Mouse (Mus musculus) spleen, adult 18-20 months (tissue): ENCODE results near the gene Gmppa.
A peak's percentile ranks its signal among the peaks of the same experiment; 100 is the strongest.

ENCODE experiments used
- DNase-seq, 2 experiments: peaks; one replicate each; pipeline ENCODE4 v3.0.0; 2022; ENCODE audit warnings: mixed read lengths in 2 of 2

Gmppa gene

DNA sequence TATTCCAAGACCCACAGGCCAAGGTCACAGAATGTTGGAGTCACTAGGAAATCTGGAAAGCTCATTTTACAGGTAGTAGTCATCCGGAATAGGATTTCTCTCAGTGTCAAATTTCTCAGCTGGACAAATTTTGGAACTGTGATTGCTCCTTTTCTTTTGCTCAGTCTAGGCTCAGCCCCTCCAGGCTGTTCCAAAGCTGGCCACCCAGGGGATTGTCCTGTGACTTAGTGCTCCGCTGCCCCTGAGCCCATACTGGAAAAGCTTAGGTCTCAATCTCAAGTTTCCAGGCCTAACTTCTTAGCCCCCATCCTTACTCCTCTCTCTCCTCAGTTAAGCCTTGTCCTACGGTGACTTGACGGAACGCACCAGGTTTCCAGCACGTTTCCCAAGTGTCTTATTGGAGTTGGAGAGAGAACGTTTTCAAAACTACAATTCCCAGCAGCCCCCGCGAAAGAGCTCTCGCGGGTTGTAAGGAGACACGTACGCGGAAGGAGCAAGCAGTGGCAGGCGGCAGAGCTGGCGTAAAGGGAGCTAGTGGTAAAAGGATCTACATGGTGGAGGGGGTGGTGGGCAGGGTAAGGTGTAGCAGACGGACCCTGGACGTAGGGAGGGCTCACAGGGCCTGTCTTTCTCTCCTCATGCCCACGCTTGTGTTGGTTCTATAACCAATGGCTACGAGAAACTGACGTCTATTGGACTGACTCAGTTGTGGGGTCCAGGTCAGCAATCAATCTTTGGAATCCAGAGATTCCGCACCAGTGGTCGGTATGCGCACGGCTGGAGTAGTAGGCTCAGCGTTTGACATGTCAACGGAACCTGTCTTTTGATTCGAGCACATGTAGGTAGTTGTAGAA is at the start of gene Gmppa:
Gmppa (plus strand) TSS at position 456 of the 854 bp plus-strand sequence.
- DNase-seq, result peak; percentile 39 to 68

DNA sequence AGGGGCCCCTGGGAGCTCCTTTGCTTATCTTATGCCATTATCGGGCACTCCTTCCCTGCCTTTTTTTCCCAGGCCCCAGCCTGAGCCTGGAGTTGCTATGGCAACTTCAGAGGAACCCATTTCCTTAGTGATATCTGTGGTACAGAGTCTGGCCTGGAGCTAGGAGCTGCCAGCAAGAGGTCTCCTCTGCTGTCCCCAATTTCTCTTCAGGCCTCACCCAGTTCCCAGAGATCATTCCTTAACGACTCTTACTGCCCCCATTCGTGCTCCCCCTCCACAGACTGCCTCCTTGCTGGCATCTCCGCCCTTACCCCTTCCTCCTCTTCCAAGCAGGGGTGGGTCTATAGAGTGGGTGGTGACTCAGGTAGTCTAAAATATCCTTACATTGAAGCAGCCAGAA is 49.6 kb upstream of the Gmppa start:
- DNase-seq, result no peak

DNA sequence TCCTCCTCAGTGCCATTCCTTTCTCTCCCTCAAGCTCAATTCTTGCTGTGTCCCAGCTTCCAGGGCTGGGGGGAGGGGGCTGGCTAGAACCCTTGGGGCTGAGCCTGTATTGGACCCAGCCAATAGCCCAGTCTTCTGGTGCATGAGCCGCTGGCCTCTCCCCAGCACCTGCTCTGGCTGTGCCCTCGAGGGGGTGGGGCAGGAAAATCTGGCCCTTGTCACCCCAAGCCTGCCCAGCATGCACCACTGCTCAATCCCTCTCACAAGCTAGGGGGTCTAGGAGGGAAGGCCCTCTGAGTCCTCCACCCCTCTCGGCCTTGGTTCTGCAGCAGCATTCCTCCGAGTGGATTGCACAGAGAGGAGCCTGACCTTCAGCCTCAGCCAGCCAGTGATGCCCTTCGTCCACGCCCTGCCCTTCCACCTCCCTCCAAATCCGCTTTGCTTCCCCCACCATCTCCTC is 48.2 kb upstream of the Gmppa start:
- no peak for DNase-seq

DNA sequence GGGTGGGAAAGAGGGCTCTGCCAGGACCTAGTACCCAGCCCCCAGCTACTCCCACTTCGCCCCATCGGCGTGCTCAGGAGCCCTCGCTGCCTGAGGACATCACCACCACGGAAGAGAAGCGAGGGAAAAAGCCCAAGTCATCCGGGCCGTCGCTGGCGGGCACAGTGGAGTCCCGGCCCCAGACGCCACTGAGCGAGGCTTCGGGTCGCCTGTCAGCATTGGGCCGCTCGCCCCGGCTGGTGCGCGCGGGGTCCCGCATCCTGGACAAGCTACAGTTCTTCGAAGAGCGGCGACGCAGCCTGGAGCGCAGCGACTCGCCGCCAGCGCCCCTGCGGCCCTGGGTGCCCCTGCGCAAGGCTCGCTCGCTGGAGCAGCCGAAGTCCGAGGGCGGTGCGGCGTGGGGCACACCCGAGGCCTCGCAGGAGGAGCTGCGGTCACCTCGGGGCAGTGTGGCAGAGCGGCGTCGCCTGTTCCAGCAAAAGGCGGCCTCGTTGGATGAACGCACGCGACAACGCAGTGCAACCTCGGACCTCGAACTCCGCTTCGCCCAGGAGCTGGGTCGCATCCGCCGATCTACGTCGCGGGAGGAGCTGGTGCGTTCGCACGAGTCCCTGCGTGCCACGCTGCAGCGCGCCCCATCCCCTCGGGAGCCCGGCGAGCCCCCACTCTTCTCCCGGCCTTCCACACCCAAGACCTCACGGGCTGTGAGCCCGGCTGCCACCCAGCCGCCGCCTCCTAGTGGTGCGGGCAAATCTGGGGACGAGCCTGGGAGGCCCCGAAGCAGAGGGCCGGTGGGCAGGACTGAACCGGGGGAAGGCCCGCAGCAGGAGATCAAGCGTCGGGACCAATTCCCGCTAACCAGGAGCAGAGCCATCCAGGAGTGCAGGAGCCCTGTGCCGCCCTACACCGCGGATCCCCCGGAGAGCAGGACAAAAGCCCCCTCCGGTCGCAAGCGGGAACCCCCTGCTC is 47.5 kb upstream of the Gmppa start:
- no peak for DNase-seq

DNA sequence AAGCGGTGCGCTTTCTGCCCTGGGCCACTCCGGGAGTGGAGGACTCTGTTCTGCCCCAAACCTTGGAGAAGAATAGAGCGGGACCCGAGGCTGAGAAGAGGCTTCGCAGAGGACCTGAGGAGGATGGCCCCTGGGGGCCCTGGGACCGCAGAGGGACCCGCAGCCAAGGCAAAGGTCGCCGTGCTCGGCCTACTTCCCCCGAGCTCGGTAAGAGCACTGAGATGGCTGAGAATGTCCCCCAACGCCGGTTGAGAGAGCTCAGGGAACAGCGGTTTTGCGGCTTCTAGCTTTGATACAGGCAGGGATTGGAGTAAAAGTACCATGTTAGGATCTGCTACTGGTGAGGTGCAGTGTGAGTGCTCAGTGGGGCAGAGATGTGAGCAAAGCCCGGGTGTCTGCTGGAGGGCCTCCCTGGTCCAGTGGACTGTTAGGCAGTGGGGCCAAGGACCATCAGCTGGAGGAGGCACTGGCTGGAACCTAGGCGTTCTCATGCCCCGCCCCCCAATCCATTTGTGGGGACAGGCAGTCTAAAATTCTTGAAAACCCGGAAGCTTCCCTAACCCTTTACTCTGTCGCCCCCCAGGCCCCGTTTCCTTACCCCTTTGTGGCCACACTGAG is 46.7 kb upstream of the Gmppa start:
- DNase-seq, result no peak

DNA sequence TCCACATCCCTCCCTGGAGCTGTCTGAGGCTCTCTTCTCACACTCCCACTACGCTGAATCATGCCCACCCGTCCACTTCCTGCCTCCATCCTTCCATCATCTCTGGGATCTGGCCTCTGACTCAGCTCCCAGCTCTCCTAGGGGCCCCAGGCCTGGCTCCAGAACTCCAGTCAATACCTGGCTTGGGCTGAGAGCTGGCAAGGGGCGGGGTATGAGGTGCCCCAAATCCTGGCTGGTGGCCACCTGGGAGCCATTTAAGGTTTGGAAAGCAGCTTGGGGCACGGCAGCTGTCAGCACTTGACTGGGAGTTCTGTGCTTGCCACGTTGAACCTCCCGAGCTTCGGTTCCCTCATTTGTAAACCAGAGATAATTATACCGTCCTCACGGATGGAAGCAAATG is 42.6 kb upstream of the Gmppa start:
- DNase-seq, result no peak

DNA sequence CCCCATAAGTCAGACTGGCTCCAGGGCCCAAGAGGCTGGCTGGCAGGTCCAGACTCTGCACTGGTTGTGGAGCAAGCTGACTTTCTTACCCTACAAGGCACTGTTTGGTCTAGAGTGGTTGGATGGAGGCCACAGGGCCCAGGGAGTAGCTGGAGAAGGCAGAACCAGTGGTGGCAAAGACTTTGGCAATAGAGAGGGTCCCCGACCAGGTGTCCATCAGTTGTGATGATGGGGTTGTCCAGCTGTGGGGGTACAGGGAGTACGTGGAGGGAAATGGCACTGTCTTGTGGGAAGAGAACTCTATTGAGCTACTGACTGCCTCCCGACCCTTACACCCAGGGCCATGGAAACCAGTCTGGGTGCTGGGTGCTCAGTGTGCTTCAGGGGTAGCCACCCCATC is 41.9 kb upstream of the Gmppa start:
- no peak for DNase-seq

DNA sequence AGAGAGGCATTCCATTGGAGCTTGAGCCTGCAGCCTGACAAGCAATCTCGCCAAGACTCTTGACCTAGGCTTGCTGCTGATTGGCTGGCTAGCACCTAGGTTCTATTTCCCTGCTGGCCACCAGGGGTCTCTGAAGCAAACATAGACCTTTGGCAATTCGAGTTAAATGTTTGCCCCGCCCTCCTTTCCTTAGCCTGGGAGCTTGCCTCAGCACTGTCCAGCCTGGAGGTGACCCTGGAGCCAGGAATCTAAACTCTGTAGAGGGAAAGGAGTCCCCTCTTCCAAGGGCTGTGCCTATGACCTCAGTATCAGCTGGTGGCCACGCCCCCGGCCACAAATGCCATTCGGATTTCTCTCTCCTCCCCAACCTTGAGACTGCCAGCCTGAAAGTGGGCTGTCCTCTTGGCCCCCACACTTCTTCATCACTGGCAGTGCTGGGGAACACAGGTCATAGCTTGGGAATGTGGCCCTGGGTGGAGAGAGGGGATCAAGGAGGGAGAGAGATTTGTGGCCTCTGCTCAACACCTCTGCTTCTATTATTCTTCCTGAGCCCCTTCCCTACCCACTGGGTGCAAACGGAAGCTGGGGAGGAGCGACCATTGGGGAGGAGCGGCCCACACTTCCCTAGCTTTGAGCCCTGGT is 36.8 kb upstream of the Gmppa start:
- DNase-seq, result peak in 1 of 2 experiments; percentile 45

DNA sequence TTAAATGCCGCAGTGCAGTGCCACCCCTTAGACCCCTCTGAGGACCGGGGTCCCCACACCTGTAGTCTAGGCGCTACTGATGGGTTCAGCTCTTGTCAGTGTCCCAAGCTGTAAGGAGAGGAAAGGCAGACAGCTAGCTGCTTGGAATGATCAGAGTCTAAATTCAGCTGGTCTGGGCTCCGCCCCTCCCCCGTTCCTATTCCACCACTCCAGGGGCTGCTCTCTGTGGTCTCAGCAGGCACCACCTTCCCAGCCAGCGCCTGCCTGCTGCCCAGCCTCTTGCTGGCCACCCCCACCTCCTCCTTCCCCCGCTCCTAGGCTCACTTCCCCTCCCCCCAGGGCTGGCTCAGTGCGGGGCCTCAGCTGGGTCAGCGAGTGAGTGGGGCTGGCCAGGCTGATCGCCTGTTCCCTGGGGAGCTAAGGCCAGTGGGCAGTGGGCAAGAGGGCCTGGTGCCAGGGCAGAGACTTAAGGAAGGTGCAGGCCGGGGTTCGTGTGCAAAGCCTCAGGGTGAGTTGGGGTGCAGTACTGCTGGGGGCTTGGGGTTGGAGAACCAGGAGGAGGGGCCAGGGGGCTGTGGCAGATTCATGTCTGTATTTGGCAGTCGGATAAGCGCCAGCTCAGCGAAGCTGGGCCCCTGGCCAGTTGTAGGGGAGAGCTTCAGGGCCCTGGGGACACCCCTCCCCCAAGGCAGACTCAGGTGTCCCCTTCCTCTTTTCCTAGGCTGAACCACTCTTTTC is 35.8 kb upstream of the Gmppa start:
- DNase-seq, result no peak

DNA sequence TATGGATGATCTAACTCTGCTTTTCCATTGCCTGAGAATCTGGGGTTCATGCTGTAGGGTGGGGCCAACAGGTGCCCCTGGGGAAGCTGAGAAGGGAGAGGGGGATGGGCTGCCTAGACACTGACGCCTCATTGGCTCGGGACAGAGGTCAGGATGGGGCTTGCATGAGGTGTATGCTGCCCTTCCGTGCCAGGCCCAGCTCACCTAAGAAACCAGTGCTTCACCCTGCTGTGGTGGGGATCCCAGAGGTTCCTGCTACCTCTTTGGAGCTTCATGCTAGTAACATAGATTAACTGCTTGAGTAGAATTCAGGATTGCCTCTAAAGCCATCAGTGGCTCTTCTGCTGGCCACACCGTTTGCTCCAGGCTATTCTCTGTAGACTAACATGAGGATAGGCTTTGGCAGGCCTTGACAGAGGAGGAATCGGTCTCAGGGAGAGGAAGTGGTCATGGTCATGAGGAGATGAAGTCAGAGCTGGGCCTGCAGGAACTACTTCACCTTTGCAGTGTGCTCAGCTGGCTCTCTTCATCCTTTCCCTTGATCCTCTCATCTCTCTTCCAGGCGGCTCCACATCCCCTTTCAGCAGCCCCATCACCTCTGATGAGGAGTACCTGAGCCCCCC is 35.1 kb upstream of the Gmppa start:
- DNase-seq, result no peak

DNA sequence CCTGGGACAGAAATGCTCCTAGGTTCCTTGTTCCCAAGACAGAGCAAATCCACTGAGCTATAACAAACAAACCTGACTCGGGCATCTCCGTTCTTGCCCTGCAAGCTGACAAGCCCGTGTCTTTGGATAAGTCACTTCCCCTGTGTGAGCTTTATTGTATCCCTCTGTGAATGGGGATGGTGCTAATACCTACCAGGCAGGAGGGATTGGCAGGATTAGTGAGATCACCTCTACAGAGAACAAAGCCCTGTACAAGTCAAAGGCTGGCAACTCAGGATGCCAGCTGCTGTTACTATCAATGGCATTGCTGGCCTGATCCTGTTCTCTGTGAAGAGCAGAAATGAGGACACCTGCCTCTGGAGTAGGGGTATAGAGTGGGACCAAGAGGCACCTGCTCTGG is 30.2 kb upstream of the Gmppa start:
- no peak for DNase-seq

DNA sequence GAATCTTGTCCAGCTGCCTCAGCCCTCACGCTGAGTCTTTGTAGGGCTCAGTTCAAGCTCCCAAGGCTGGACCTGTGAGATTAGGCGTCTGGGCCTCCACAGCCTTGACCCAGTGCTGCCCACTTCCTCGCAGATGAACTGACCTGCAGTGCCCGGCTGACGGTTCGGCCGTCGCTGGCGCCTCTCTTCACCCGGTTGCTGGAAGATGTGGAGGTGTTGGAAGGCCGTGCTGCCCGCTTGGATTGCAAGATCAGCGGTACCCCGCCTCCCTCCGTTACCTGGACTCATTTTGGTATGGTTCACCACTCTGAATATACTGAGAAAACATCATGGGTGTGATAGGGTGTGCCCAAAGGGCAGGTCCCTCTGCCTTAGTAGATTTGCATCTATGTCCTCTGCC is 29.6 kb upstream of the Gmppa start:
- DNase-seq, result no peak

DNA sequence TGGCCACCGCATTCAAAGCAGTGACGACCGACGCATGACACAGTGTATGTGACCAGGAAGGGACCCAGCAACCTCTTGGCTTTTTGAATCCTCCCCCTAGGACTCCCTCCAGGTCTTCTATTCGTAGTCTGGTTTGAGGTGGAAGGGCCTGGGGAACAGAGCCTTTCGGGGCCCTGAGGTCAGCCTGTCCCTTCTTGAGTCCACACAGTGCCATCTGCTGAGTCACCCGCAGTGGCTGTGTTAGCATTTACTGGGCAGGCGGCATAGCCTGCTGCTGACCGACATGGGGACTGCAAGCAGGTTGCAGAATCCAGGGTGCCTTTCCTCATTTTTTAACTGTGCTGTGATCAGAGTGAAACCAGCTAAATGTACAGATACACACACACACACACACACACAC is 28.7 kb upstream of the Gmppa start:
- DNase-seq, result no peak

DNA sequence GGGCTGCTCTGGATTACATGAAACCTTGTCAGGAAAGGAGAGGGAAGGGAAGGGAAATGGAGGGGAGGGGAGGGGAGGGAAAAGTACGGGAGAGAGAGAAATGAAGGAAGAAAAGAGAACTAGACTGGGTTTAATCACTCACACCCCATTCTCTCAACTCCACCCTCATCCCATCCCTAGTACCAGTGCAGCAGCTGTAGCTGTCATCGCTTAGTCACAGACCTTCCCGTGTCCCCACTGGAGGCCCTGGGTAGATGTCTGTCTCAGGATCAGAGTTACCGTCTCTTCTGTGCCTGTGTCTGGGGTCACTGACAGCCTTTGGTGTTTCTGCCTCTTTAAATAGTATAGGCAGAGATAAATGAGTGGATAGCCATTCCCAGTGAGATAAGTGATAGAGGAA is 27.5 kb upstream of the Gmppa start:
- no peak for DNase-seq

DNA sequence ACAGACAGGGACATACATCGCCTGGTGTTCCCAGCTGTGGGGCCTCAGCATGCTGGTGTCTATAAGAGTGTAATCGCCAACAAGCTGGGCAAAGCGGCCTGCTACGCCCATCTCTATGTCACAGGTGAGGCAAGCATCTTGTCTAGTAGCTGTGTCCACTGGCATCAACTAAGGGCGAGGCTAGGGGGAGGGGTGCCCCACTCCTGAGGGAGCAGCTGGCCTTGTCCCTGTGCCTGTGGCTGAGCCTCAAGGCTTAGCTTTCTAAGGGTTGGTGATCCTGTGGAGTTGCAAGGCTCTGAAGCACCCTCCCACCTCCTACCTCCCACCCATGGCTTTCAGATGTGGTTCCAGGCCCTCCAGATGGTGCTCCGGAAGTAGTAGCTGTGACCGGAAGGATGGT is 25.8 kb upstream of the Gmppa start:
- DNase-seq, result no peak

DNA sequence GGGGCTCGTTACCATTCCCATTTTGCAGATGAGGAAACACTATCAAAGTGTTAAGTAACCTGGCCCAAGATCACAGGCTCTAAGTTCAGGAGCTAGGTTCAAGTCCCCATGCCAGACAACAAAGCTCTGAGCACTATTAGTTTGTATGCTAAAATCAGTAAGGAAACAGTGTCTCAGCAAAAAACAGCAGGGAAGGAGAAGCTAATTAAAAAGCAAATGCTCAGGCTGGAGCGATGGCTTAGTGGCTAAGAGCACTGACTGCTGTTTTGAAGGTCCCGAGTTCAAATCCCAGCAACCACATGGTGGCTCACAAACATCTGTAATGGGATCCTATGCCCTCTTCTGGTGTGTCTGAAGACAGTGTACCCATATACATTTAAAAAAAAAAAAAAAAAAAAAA is 23.5 kb upstream of the Gmppa start:
- DNase-seq, result no peak

DNA sequence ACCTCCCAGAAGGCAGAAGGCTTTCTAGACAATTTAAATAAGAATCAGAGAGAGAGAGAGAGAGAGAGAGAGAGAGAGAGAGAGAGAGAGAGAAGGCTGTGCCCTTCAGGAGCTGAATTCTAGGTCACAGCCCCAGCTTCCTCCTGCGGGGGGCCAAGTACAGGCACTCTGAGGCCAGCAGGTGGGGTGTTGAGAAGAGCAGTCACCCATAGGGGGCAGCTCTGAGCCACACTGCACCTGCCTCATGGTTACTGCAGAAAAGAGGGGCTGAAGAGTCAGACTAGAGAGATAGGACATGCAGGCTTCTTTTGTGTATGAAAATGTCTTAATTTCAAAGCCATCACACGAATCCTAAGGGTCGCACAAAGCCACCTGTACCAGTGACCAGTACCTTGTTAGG is 22.0 kb upstream of the Gmppa start:
- DNase-seq, result peak in 1 of 2 experiments; percentile 17

DNA sequence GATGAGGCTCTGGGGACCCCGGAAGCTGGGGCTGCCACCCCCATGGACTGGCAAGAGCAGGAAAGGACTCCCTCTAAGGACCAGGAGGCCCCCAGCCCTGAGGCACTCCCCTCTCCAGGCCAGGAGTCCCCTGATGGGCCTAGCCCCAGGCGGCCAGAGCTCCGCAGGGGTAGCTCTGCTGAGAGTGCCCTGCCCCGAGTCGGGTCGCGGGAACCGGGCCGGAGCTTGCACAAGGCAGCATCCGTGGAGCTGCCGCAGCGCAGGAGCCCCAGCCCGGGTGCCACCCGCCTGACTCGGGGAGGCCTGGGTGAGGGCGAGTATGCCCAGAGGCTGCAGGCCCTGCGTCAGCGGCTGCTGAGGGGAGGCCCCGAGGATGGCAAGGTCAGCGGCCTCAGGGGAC is 13.9 kb upstream of the Gmppa start:
- no peak for DNase-seq

DNA sequence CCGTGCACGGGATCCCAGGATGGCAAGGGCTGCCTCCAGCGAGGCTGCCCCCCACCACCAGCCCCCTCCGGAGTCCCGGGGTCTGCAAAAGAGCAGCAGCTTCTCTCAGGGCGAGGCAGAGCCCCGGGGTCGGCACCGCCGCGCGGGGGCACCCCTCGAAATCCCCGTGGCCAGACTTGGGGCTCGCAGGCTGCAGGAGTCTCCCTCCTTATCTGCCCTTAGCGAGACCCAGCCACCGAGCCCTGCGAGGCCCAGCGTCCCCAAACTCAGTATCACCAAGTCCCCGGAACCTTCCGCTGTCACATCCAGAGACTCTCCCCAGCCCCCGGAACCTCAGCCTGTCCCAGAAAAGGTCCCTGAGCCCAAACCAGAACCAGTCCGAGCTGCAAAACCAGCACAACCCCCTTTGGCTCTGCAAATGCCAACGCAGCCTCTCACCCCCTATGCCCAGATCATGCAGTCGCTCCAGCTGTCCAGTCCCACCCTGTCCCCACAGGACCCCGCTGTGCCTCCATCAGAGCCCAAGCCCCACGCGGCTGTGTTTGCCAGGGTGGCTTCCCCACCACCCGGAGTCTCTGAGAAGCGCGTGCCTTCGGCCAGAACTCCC is 13.4 kb upstream of the Gmppa start:
- DNase-seq, result no peak

DNA sequence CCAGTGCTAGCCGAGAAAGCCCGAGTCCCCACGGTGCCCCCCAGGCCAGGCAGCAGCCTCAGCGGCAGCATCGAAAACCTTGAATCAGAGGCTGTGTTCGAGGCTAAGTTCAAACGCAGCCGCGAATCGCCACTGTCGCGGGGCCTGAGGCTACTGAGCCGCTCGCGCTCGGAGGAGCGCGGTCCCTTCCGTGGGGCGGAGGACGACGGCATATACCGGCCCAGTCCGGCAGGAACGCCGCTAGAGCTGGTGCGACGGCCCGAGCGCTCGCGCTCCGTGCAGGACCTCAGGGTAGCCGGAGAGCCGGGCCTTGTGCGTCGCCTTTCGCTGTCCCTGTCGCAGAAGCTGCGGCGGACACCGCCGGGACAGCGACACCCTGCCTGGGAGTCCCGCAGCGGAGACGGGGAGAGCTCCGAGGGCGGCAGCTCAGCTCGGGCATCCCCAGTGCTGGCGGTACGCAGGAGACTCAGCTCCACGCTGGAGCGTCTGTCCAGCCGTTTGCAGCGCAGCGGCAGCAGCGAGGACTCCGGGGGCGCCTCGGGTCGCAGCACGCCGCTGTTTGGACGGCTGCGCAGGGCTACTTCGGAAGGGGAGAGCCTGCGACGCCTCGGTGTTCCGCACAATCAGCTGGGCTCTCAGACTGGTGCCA is 12.8 kb upstream of the Gmppa start:
- DNase-seq, result no peak
